Mouse (Mus musculus) kidney, embryonic 15.5 days (tissue): ENCODE results near the gene Wwp2. TPM values are rescaled to one million over a fixed set of nuclear protein-coding genes. Genes with fewer than 3 reads are reported as not detected.

Experiments used
- ATAC-seq: fragments of 200-750 bp; cut with Nextera tagmentation; replicated peaks from 2 replicates; pipeline ENCODE4 v1.8.0; 2017; ENCODE audit warnings: moderate TSS enrichment; ENCODE audit not compliant: low FRiP score
- H3K27ac ChIP-seq: fragments of 300-500 bp; sonication (generic); 2 replicates; pipeline ENCODE4 v1.5.1; 2015; ENCODE audit warnings: mild to moderate bottlenecking, inconsistent platforms
- H3K27me3 ChIP-seq: fragments of 300-500 bp; sonication (generic); 2 replicates; pipeline ENCODE4 v1.6.1; 2015; ENCODE audit warnings: inconsistent platforms
- H3K36me3 ChIP-seq: fragments of 300-500 bp; sonication (generic); 2 replicates; pipeline ENCODE4 v1.6.1; 2015; ENCODE audit warnings: inconsistent platforms
- H3K4me1 ChIP-seq: fragments of 300-500 bp; sonication (generic); 2 replicates; pipeline ENCODE4 v1.6.1; 2015; ENCODE audit warnings: inconsistent platforms
- H3K4me2 ChIP-seq: fragments of 300-500 bp; sonication (generic); 2 replicates; pipeline ENCODE4 v1.6.1; 2015; ENCODE audit warnings: moderate library complexity, mild to moderate bottlenecking, inconsistent platforms
- H3K4me3 ChIP-seq: fragments of 300-500 bp; sonication (generic); replicated peaks from 2 replicates; pipeline ENCODE4 v1.5.1; 2015; ENCODE audit warnings: mild to moderate bottlenecking, inconsistent platforms
- H3K9ac ChIP-seq: fragments of 300-500 bp; sonication (generic); 2 replicates; pipeline ENCODE4 v1.6.1; 2015; ENCODE audit warnings: mild to moderate bottlenecking, inconsistent platforms
- H3K9me3 ChIP-seq: fragments of 300-500 bp; sonication (generic); replicated peaks from 2 replicates; pipeline ENCODE4 v1.6.1; 2016; ENCODE audit warnings: inconsistent platforms
- WGBS: fragments of 180-500 bp; shearing (Covaris S2); methylation state at CpG from one replicate; pipeline ENCODE4 v1.1.7; 2015; ENCODE audit warnings: mixed read lengths; 5-methylcytosine and 5-hydroxymethylcytosine counted together
- polyA plus RNA-seq: library from polyadenylated mRNA; unstranded; fragments of >200 nt; fragmentation: Nextera tagmentation; extraction: Ambion mirVana; gene quantifications from 2 replicates; pipeline ENCODE4 v1.2.1, GENCODE M21; 2015

Wwp2 gene
- polyA plus RNA-seq, 1 experiment from 2014 or later = 42.0 TPM

GRCm38 (mm10) chr8:107436841-107437421, 766 bp downstream of the Wwp2 start:
- Histone ChIP-seq H3K4me2 (peak overlapping the region; percentile 70), H3K4me3 (peak overlapping the region; percentile 81), H3K4me1 (peaks cover 20% of the 10 kb centered on the region), H3K27me3 (no peaks in the 10 kb centered on the region), H3K9me3 (no peaks in the 10 kb centered on the region), H3K36me3 (no peaks in the 10 kb centered on the region), H3K27ac (peak overlapping the region; percentile 91), H3K9ac (peak overlapping the region; percentile 86)
- peak; percentile 44 for ATAC-seq
- 7% methylated on average over 16 of the region's 16 CpGs for WGBS

GRCm38 (mm10) chr8:107437711-107438110, 1.5 kb downstream of the Wwp2 start:
- Histone ChIP-seq H3K4me1 (peaks cover 20% of the 10 kb centered on the region), H3K4me3 (no peak overlapping the region), H3K9me3 (no peaks in the 10 kb centered on the region), H3K27me3 (no peaks in the 10 kb centered on the region), H3K4me2 (0 out of 2 replicates have a peak overlapping the region, but pooled peaks have one; percentile 70), H3K27ac (peak overlapping the region; percentile 58), H3K36me3 (no peaks in the 10 kb centered on the region), H3K9ac (no peak overlapping the region)
- WGBS = 59% methylated on average over 2 of the region's 2 CpGs
- no peak for ATAC-seq

- peaks cover 20% of the 10 kb centered on the region for H3K4me1 ChIP-seq
- H3K4me2 ChIP-seq = no peak overlapping the region
- no peaks in the 10 kb centered on the region for H3K9me3 ChIP-seq
- H3K9ac ChIP-seq = no peak overlapping the region
- H3K27ac ChIP-seq = no peak overlapping the region
- H3K27me3 ChIP-seq = no peaks in the 10 kb centered on the region
- no peak overlapping the region for H3K4me3 ChIP-seq
- ATAC-seq = no peak
- WGBS = 89% methylated on average over 3 of the region's 3 CpGs
- H3K36me3 ChIP-seq = no peaks in the 10 kb centered on the region
Observed at GRCm38 (mm10) chr8:107439880-107440625, 3.9 kb downstream of the Wwp2 start.

- H3K27me3 ChIP-seq = no peaks in the 10 kb centered on the region
- H3K9ac ChIP-seq = no peak overlapping the region
- WGBS = 73% methylated on average over 3 of the region's 3 CpGs
- H3K36me3 ChIP-seq = no peaks in the 10 kb centered on the region
- H3K4me2 ChIP-seq = no peak overlapping the region
- peaks cover 12% of the 10 kb centered on the region; the same call in 1 of the 2 replicates for H3K4me1 ChIP-seq
- H3K27ac ChIP-seq = no peak overlapping the region
- ATAC-seq = no peak
- no peaks in the 10 kb centered on the region for H3K9me3 ChIP-seq
- H3K4me3 ChIP-seq = no peak overlapping the region
Observed at GRCm38 (mm10) chr8:107444626-107445025, 8.5 kb downstream of the Wwp2 start.

GRCm38 (mm10) chr8:107447713-107448112, 11.5 kb downstream of the Wwp2 start:
- no peak for ATAC-seq
- Histone ChIP-seq H3K9me3 (no peaks in the 10 kb centered on the region), H3K27me3 (no peaks in the 10 kb centered on the region), H3K4me2 (no peak overlapping the region), H3K36me3 (no peaks in the 10 kb centered on the region), H3K27ac (no peak overlapping the region), H3K4me1 (peaks cover 12% of the 10 kb centered on the region; the same call in 1 of the 2 replicates), H3K9ac (no peak overlapping the region), H3K4me3 (no peak overlapping the region)

- no peaks in the 10 kb centered on the region for H3K27me3 ChIP-seq
- WGBS = 76% methylated on average over 4 of the region's 4 CpGs
- H3K27ac ChIP-seq = no peak overlapping the region; the same call in 1 of the 2 replicates
- 0 out of 2 replicates have a peak, but pooled peaks cover 3% of the 10 kb centered on the region for H3K36me3 ChIP-seq
- H3K9me3 ChIP-seq = no peaks in the 10 kb centered on the region
- H3K4me1 ChIP-seq = peaks cover 12% of the 10 kb centered on the region; the same call in 1 of the 2 replicates
- H3K4me3 ChIP-seq = no peak overlapping the region
- H3K4me2 ChIP-seq = no peak overlapping the region
- ATAC-seq = no peak
- H3K9ac ChIP-seq = no peak overlapping the region
Observed at GRCm38 (mm10) chr8:107448382-107448889, 12.3 kb downstream of the Wwp2 start.

GRCm38 (mm10) chr8:107449130-107449529, 13.0 kb downstream of the Wwp2 start:
- Histone ChIP-seq H3K27ac (no peak overlapping the region), H3K4me2 (no peak overlapping the region), H3K4me3 (no peak overlapping the region), H3K9me3 (no peaks in the 10 kb centered on the region), H3K9ac (no peak overlapping the region), H3K27me3 (no peaks in the 10 kb centered on the region), H3K4me1 (peaks cover 12% of the 10 kb centered on the region; the same call in 1 of the 2 replicates), H3K36me3 (0 out of 2 replicates have a peak, but pooled peaks cover 9% of the 10 kb centered on the region)
- WGBS = 43% methylated on average over 8 of the region's 8 CpGs
- ATAC-seq = no peak

- Histone ChIP-seq H3K27me3 (no peaks in the 10 kb centered on the region), H3K4me1 (peaks cover 12% of the 10 kb centered on the region; the same call in 1 of the 2 replicates), H3K4me3 (no peak overlapping the region), H3K9ac (no peak overlapping the region), H3K9me3 (no peaks in the 10 kb centered on the region), H3K27ac (no peak overlapping the region), H3K4me2 (no peak overlapping the region), H3K36me3 (0 out of 2 replicates have a peak, but pooled peaks cover 9% of the 10 kb centered on the region)
- no peak for ATAC-seq
- WGBS = 65% methylated on average over 6 of the region's 6 CpGs
Observed at GRCm38 (mm10) chr8:107449655-107450054, 13.5 kb downstream of the Wwp2 start.

GRCm38 (mm10) chr8:107451414-107452066, 15.4 kb downstream of the Wwp2 start:
- Histone ChIP-seq H3K27ac (no peak overlapping the region), H3K4me1 (peaks cover 12% of the 10 kb centered on the region; the same call in 1 of the 2 replicates), H3K4me2 (no peak overlapping the region), H3K9me3 (no peaks in the 10 kb centered on the region), H3K4me3 (no peak overlapping the region), H3K27me3 (no peaks in the 10 kb centered on the region), H3K36me3 (0 out of 2 replicates have a peak, but pooled peaks cover 14% of the 10 kb centered on the region), H3K9ac (no peak overlapping the region)
- WGBS = 81% methylated on average over 13 of the region's 13 CpGs
- ATAC-seq = no peak

- Histone ChIP-seq H3K27ac (peak overlapping the region; percentile 23; the same call in 1 of the 2 replicates), H3K27me3 (no peaks in the 10 kb centered on the region), H3K4me2 (no peak overlapping the region), H3K9ac (no peak overlapping the region), H3K4me3 (no peak overlapping the region), H3K4me1 (peaks cover 10% of the 10 kb centered on the region; the same call in 1 of the 2 replicates), H3K36me3 (peaks cover 26% of the 10 kb centered on the region), H3K9me3 (no peaks in the 10 kb centered on the region)
- WGBS = 87% methylated on average over 11 of the region's 11 CpGs
- ATAC-seq = peak; percentile 56; the same call in 1 of the 2 replicates
Observed at GRCm38 (mm10) chr8:107453386-107453785, 17.2 kb downstream of the Wwp2 start.

GRCm38 (mm10) chr8:107455268-107455667, 19.1 kb downstream of the Wwp2 start:
- Histone ChIP-seq H3K4me3 (no peak overlapping the region), H3K4me1 (no peaks in the 10 kb centered on the region), H3K4me2 (no peak overlapping the region), H3K27ac (no peak overlapping the region), H3K9ac (no peak overlapping the region), H3K36me3 (peaks cover 37% of the 10 kb centered on the region), H3K9me3 (no peaks in the 10 kb centered on the region), H3K27me3 (no peaks in the 10 kb centered on the region)
- ATAC-seq = no peak
- WGBS = 6% methylated on average over 3 of the region's 3 CpGs

GRCm38 (mm10) chr8:107457725-107458124, 21.6 kb downstream of the Wwp2 start:
- Histone ChIP-seq H3K4me1 (no peaks in the 10 kb centered on the region), H3K36me3 (peaks cover 56% of the 10 kb centered on the region), H3K27ac (no peak overlapping the region), H3K9ac (no peak overlapping the region), H3K9me3 (no peaks in the 10 kb centered on the region), H3K4me3 (no peak overlapping the region), H3K4me2 (no peak overlapping the region), H3K27me3 (no peaks in the 10 kb centered on the region)
- WGBS = 86% methylated on average over 4 of the region's 4 CpGs
- ATAC-seq = no peak
